Mouse (Mus musculus) adipose tissue, adult 10 weeks (tissue): Measurements from ENCODE around the gene Gm10436. TPM values are rescaled to one million over a fixed set of nuclear protein-coding genes. Genes with fewer than 3 reads are reported as not detected.

Source experiments
- polyA plus RNA-seq: library from polyadenylated mRNA; stranded (reverse); fragments of 350-450 nt; fragmentation: Illumina TruSeq; extraction: RNeasy Lipid Tissue Mini Kit (QIAGEN cat#74804); gene quantifications from one replicate; pipeline ENCODE4 v1.2.3, GENCODE M21; 2014; ENCODE audit warnings: low read depth, low replicate concordance

Gm10436 gene
- polyA plus RNA-seq = not detected

GRCm38 (mm10) chr12:88182008-88182407 lies at the start of gene Gm10436:
TSS of gene Gm10436 (minus strand) at chr12:88182108.

Other genes with a start within 250 kb of the Gm10436 start
- gene Gm2042, start 228.0 kb downstream of the Gm10436 start, polyA plus RNA-seq = not detected
- gene Gm2075, start 170.3 kb downstream of the Gm10436 start, polyA plus RNA-seq = not detected
- gene Gm6803, start 163.3 kb downstream of the Gm10436 start, polyA plus RNA-seq = not detected
- not detected for gene Gm2056, start 155.1 kb downstream of the Gm10436 start, polyA plus RNA-seq
- gene Gm16368, start 98.4 kb downstream of the Gm10436 start, polyA plus RNA-seq = not detected
- gene Gm8332, start 68.0 kb upstream of the Gm10436 start, polyA plus RNA-seq = not detected
- not detected for gene Gm5662, start 92.4 kb upstream of the Gm10436 start, polyA plus RNA-seq
- gene Gm5039, start 141.9 kb upstream of the Gm10436 start, polyA plus RNA-seq = not detected
- gene Adck1, start 178.4 kb upstream of the Gm10436 start, polyA plus RNA-seq = 10.4 TPM